8 mouse cellular contexts compared by ENCODE assay signal in genomic region chr16:42907283-42907701, GRCm38 (mm10). TPM values are rescaled to one million over a fixed set of nuclear protein-coding genes. Genes with fewer than 3 reads are reported as not detected.
A peak's percentile ranks its signal among the peaks of the same experiment; 100 is the strongest.
DNase-seq lines count a peak whose midpoint lies in the region; ATAC-seq and TF ChIP-seq lines count a peak whose summit lies in the region.

No protein-coding gene starts in this region.

- H3K9ac ChIP-seq in heart, embryonic 16.5 days (ENCODE audit: low read length): peak overlapping the region; percentile 80
- peak overlapping the region; percentile 55 for H3K9ac ChIP-seq in stomach, postnatal 0 days (ENCODE audit: low read length)

- H3K27ac ChIP-seq in heart, embryonic 16.5 days (ENCODE audit: low read length): peak overlapping the region; percentile 93
- H3K27ac ChIP-seq in stomach, postnatal 0 days (replicated peaks): peak overlapping the region; percentile 85

- H3K27me3 ChIP-seq in heart, embryonic 16.5 days (ENCODE audit: control insufficient read depth, insufficient read depth, low read length): no peaks in the 10 kb centered on the region
- no peaks in the 10 kb centered on the region for H3K27me3 ChIP-seq in stomach, postnatal 0 days (ENCODE audit: control insufficient read depth, insufficient read depth, low read length)

- peak overlapping the region; percentile 58 for H3K4me3 ChIP-seq in heart, embryonic 16.5 days (ENCODE audit: low read length)
- H3K4me3 ChIP-seq in stomach, postnatal 0 days (ENCODE audit: low read depth, low read length): peak overlapping the region; percentile 45

- peak overlapping the region; percentile 71 for H3K4me2 ChIP-seq in heart, embryonic 16.5 days (ENCODE audit: low read depth, low read length)
- peak overlapping the region; percentile 46 for H3K4me2 ChIP-seq in stomach, postnatal 0 days (replicated peaks; ENCODE audit: low read depth)

- peak; percentile 85 for ATAC-seq in heart, embryonic 16.5 days (replicated peaks; ENCODE audit: extremely low read depth, insufficient read depth, low FRiP score)
- peak; percentile 64 for ATAC-seq in megakaryocyte progenitor cell, adult 5-6 weeks (replicated peaks; ENCODE audit: poor library complexity)
- peak; percentile 91 for ATAC-seq in stomach, postnatal 0 days (ENCODE audit: low FRiP score, low TSS enrichment)

- no peaks in the 10 kb centered on the region for H3K9me3 ChIP-seq in heart, embryonic 16.5 days (replicated peaks; ENCODE audit: control insufficient read depth, low read length)
- H3K9me3 ChIP-seq in stomach, postnatal 0 days (ENCODE audit: control insufficient read depth, low read length): no peaks in the 10 kb centered on the region

- H3K4me1 ChIP-seq in heart, embryonic 16.5 days (ENCODE audit: control insufficient read depth, insufficient read depth, low read length): peaks cover 7% of the 10 kb centered on the region
- no peaks in the 10 kb centered on the region for H3K4me1 ChIP-seq in stomach, postnatal 0 days (replicated peaks; ENCODE audit: control insufficient read depth, insufficient read depth)

- H3K36me3 ChIP-seq in heart, embryonic 16.5 days (ENCODE audit: control insufficient read depth, insufficient read depth): no peaks in the 10 kb centered on the region
- H3K36me3 ChIP-seq in stomach, postnatal 0 days (ENCODE audit: control insufficient read depth, insufficient read depth, low read length): no peaks in the 10 kb centered on the region

- no peak for TF ChIP-seq CTCF in stomach, postnatal 0 days (IDR thresholded peaks at IDR 0.05; ENCODE audit: low read depth)

- DNase-seq in ovary, adult 18-20 months (ENCODE audit: low spot score): peak; percentile 30
- no peak for DNase-seq in ovary, postnatal 10 days (ENCODE audit: low spot score)
- peak; percentile 40 to 41 for DNase-seq in cerebellum, postnatal 25 days
- peak; percentile 52 to 62 for DNase-seq in kidney, postnatal 25 days
- DNase-seq in stomach, postnatal 0 days (ENCODE audit: low spot score): peak; percentile 33
- no peak for DNase-seq in testis, postnatal 14 days (ENCODE audit: low spot score)

- 14% methylated on average over 4 of the region's 4 CpGs for WGBS in heart, embryonic 16.5 days
- 11% methylated on average over 4 of the region's 4 CpGs for WGBS in stomach, postnatal 0 days

- TF ChIP-seq EP300 in stomach, postnatal 0 days (optimal IDR thresholded peaks at IDR 0.05): no peak

RNA-seq across cellular contexts. Expression of gene Zbtb20, which starts 31.6 kb away (rescaled TPM):
- 43.7 and 45.2 TPM in 2 replicates for polyA plus RNA-seq in heart, embryonic 16.5 days (2015; fragmentation: Nextera tagmentation; extraction: Ambion mirVana)
- total RNA-seq in megakaryocyte progenitor cell, adult 5-6 weeks (2015): 10.9 and 13.1 TPM in 2 replicates
- total RNA-seq in megakaryocyte progenitor cell, adult 5-6 weeks (2017): 5.2 and 15.9 TPM in 2 replicates
- polyA plus RNA-seq in stomach, postnatal 0 days (2015; fragmentation: Nextera tagmentation; extraction: Ambion mirVana): 15.7 and 20.2 TPM in 2 replicates

Comparison
In these comparisons a context has a peak if more than half of its experiments do, and no peak if none do; other contexts are left out.
1. DNase-seq: peak in ovary, adult 18-20 months (single experiment), cerebellum, postnatal 25 days (2 of 2), kidney, postnatal 25 days (2 of 2) and stomach, postnatal 0 days (single experiment); none in ovary, postnatal 10 days (single experiment) and testis, postnatal 14 days (single experiment).
2. Peak in every context shown above with its lines, with median percentiles within 50 percentile points of each other: ATAC-seq.